Mouse (Mus musculus) left cerebral cortex, postnatal 14 days (tissue): Measurements from ENCODE around the gene Olfr805. TPM values are rescaled to one million over a fixed set of nuclear protein-coding genes. Genes with fewer than 3 reads are reported as not detected.

Source experiments
- DNase-seq, 2 experiments: peaks; one replicate each; pipeline ENCODE4 v3.0.0; 2021 to 2022; ENCODE audit warnings: low spot score in 2 of 2, mixed read lengths in 1 of 2
- intact Hi-C: fragments of 180-260 bp; cut with DNase I; formaldehyde crosslinking; loops from one replicate; pipeline ENCODE4 v1.15.1; 2025
- long read RNA-seq, 2 experiments: library from polyadenylated mRNA; stranded (forward); transcript quantifications; one replicate each; pipeline ENCODE4 v2.0.0; 2021
- microRNA-seq, 2 experiments: library from miRNA; unstranded; fragments of <30 nt; microRNA quantifications; one replicate each; pipeline ENCODE4 v1.2.0; 2022
- total RNA-seq, 2 experiments: library from RNA; stranded (reverse); gene quantifications; 2 replicates each; pipeline ENCODE4 v1.2.3; 2021

Gene Olfr805
- not detected for total RNA-seq
- long read RNA-seq, experiment 1: 0 reads
- long read RNA-seq, experiment 2: 0 reads

GRCm38 (mm10) chr10:129729275-129729674 is at the start of gene Olfr805:
TSS of gene Olfr805 (minus strand) at chr10:129729375.
- DNase-seq: no peak
- intact Hi-C loops: no loop called here

GRCm38 (mm10) chr10:129778123-129778522 is 48.9 kb upstream of the Olfr805 start:
- no peak for DNase-seq
- intact Hi-C loops: no loop called here

- intact Hi-C loops: no loop called here
- no peak for DNase-seq
Measured at GRCm38 (mm10) chr10:129774338-129774737, 45.2 kb upstream of the Olfr805 start, which contains the start of gene Olfr809. TSS of gene Olfr809 (plus strand) at chr10:129774638.

- intact Hi-C loops: no loop called here
Measured at GRCm38 (mm10) chr10:129765182-129765581, 36.0 kb upstream of the Olfr805 start, which contains the start of gene Olfr808. TSS of gene Olfr808 (plus strand) at chr10:129765482.

GRCm38 (mm10) chr10:129757693-129758092 is 28.5 kb upstream of the Olfr805 start, which contains the start of gene Olfr807:
TSS of gene Olfr807 (minus strand) at chr10:129757793.
- no peak for DNase-seq
- intact Hi-C loops: no loop called here

More at GRCm38 (mm10) chr10:129765182-129765581, 36.0 kb upstream of the Olfr805 start, which contains the start of gene Olfr808:
- DNase-seq: no peak

GRCm38 (mm10) chr10:129741821-129742220 is 12.6 kb upstream of the Olfr805 start, which contains the start of gene Olfr806:
TSS of gene Olfr806 (minus strand) at chr10:129741921.
- DNase-seq: no peak
- intact Hi-C loops: no loop called here

GRCm38 (mm10) chr10:129702910-129703309 is 26.3 kb downstream of the Olfr805 start, which contains the start of gene Olfr804:
TSS of gene Olfr804 (plus strand) at chr10:129703210.
- intact Hi-C loops: no loop called here

GRCm38 (mm10) chr10:129694186-129694585 is 35.0 kb downstream of the Olfr805 start, which contains the start of gene Olfr803:
TSS of gene Olfr803 (minus strand) at chr10:129694286.
- intact Hi-C loops: no loop called here
- no peak for DNase-seq

More at GRCm38 (mm10) chr10:129702910-129703309, 26.3 kb downstream of the Olfr805 start, which contains the start of gene Olfr804:
- no peak for DNase-seq

GRCm38 (mm10) chr10:129688069-129688468 is 41.1 kb downstream of the Olfr805 start, which contains the start of gene Olfr802:
TSS of gene Olfr802 (minus strand) at chr10:129688169.
- intact Hi-C loops: no loop called here
- no peak for DNase-seq

- no peak for DNase-seq
- intact Hi-C loops: no loop called here
Measured at GRCm38 (mm10) chr10:129673765-129674164, 55.4 kb downstream of the Olfr805 start, which contains the start of gene Olfr801. TSS of gene Olfr801 (minus strand) at chr10:129673865.

Small RNAs within 50 kb of the gene (microRNA-seq; reads per million reads assigned to microRNA genes)
- gene Gm24485: 0 reads per million in 2 experiments

Other genes starting within 250 kb of the Olfr805 start
- not detected for gene Olfr789, start 244.6 kb downstream of the Olfr805 start, total RNA-seq
- gene Olfr790, start 230.9 kb downstream of the Olfr805 start, total RNA-seq: not detected
- not detected for gene Olfr791, start 207.6 kb downstream of the Olfr805 start, total RNA-seq
- gene Olfr792, start 190.2 kb downstream of the Olfr805 start, total RNA-seq: not detected
- not detected for gene Olfr794, start 161.7 kb downstream of the Olfr805 start, total RNA-seq
- gene Olfr796, start 116.8 kb downstream of the Olfr805 start, total RNA-seq: not detected
- not detected for gene Olfr798, start 101.4 kb downstream of the Olfr805 start, total RNA-seq
- gene Olfr799, start 91.9 kb downstream of the Olfr805 start, total RNA-seq: not detected
- not detected for gene Olfr800, start 71.7 kb downstream of the Olfr805 start, total RNA-seq
- gene Olfr801, start 55.5 kb downstream of the Olfr805 start, total RNA-seq: not detected
- gene Olfr802, start 41.2 kb downstream of the Olfr805 start, total RNA-seq: under 1 TPM; 0.06 to 0.22 TPM
- not detected for gene Olfr803, start 35.1 kb downstream of the Olfr805 start, total RNA-seq
- gene Olfr804, start 26.2 kb downstream of the Olfr805 start, total RNA-seq: not detected
- not detected for gene Olfr806, start 12.5 kb upstream of the Olfr805 start, total RNA-seq
- gene Olfr807, start 28.4 kb upstream of the Olfr805 start, total RNA-seq: not detected
- gene Olfr808, start 36.1 kb upstream of the Olfr805 start, total RNA-seq: not detected
- not detected for gene Olfr809, start 45.3 kb upstream of the Olfr805 start, total RNA-seq
- not detected for gene Olfr810, start 65.5 kb upstream of the Olfr805 start, total RNA-seq
- not detected for gene Olfr811, start 75.0 kb upstream of the Olfr805 start, total RNA-seq
- gene Olfr812, start 116.7 kb upstream of the Olfr805 start, total RNA-seq: not detected
- gene Olfr813, start 126.0 kb upstream of the Olfr805 start, total RNA-seq: not detected
- gene Olfr814, start 150.5 kb upstream of the Olfr805 start, total RNA-seq: not detected
- not detected for gene Olfr815, start 176.5 kb upstream of the Olfr805 start, total RNA-seq
- not detected for gene Olfr816, start 186.2 kb upstream of the Olfr805 start, total RNA-seq
- not detected for gene Olfr818, start 219.7 kb upstream of the Olfr805 start, total RNA-seq
- gene Olfr819, start 237.9 kb upstream of the Olfr805 start, total RNA-seq: not detected
- gene Olfr247, start 246.8 kb upstream of the Olfr805 start, total RNA-seq: not detected